Mouse (Mus musculus) megakaryocyte-erythroid progenitor cell, adult 5 weeks (primary cell): Measurements from ENCODE around the gene Erg28. TPM values are rescaled to one million over a fixed set of nuclear protein-coding genes. Genes with fewer than 3 reads are reported as not detected.

Experiments used
- polyA plus RNA-seq: library from polyadenylated mRNA; stranded (reverse); fragments of >175 nt; gene quantifications from 2 replicates; pipeline ENCODE4 v1.2.3, GENCODE M21; 2012

Gene Erg28
- 2.7 and 3.1 TPM in 2 replicates for polyA plus RNA-seq

GRCm38 (mm10) chr12:85824438-85825264 lies at the start of gene Erg28, which contains the start of gene Ttll5:
TSS of gene Erg28 (minus strand) at chr12:85824550.
TSS of gene Ttll5 (plus strand) at chr12:85824659.

Other genes with a start within 250 kb of the Erg28 start
- gene Jdp2, start 225.5 kb downstream of the Erg28 start, polyA plus RNA-seq, result 42.8 and 49.9 TPM in 2 replicates
- 16.9 and 21.0 TPM in 2 replicates for gene Batf, start 137.9 kb downstream of the Erg28 start, polyA plus RNA-seq
- gene Flvcr2, start 78.0 kb downstream of the Erg28 start, polyA plus RNA-seq, result not detected in 2 replicates
- 8.8 and 11.0 TPM in 2 replicates for gene Ttll5, start 109 bp upstream of the Erg28 start, polyA plus RNA-seq